Mouse (Mus musculus): ENCODE measurements around the gene Phgdh. TPM values are rescaled to one million over a fixed set of nuclear protein-coding genes. Genes with fewer than 3 reads are reported as not detected.

The Phgdh gene
- polyA plus RNA-seq, 1 experiment from 2014 or later: 190 TPM

DNA sequence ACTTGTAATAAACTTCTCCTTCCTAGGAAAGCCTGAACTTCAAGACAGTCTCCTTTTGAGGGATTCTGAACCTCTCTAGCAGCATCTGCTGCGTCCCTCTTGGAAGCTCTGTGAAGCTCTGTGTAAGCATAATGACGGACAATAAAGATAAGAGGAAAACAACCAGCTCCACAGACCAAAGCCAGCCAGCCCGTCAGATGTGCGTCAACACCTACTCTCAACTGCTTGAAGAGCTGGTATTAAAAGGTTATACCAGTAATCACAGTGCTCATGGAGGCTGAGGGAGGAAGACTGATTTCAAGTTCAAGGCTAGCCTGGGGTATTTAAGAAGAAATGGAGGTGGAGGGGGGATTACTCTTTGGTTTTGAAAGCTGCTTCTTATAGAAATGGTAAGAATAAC lies 60.1 kb downstream of the Phgdh start:
- Histone ChIP-seq H3K27me3 (replicated peaks; ENCODE audit: control insufficient read depth, insufficient read depth, low read length) (no peaks in the 10 kb centered on the region), H3K36me3 (ENCODE audit: control insufficient read depth, insufficient read depth, low read length) (no peaks in the 10 kb centered on the region), H3K9me3 (ENCODE audit: control insufficient read depth, low read length) (no peaks in the 10 kb centered on the region), H3K4me2 (ENCODE audit: low read depth, low read length) (no peak overlapping the region), H3K27ac (replicated peaks; ENCODE audit: low read depth, low read length) (no peak overlapping the region), H3K9ac (ENCODE audit: low read depth, low read length) (no peak overlapping the region), H3K4me1 (ENCODE audit: control insufficient read depth, insufficient read depth, low read length) (peaks cover 6% of the 10 kb centered on the region; the same call in 1 of the 2 replicates), H3K4me3 (ENCODE audit: low read depth, low read length) (no peak overlapping the region)
- DNase-seq (ENCODE audit: low spot score): no peak
- WGBS: 74% methylated on average over 4 of the region's 4 CpGs
- ATAC-seq (ENCODE audit: low read depth): no peak

DNA sequence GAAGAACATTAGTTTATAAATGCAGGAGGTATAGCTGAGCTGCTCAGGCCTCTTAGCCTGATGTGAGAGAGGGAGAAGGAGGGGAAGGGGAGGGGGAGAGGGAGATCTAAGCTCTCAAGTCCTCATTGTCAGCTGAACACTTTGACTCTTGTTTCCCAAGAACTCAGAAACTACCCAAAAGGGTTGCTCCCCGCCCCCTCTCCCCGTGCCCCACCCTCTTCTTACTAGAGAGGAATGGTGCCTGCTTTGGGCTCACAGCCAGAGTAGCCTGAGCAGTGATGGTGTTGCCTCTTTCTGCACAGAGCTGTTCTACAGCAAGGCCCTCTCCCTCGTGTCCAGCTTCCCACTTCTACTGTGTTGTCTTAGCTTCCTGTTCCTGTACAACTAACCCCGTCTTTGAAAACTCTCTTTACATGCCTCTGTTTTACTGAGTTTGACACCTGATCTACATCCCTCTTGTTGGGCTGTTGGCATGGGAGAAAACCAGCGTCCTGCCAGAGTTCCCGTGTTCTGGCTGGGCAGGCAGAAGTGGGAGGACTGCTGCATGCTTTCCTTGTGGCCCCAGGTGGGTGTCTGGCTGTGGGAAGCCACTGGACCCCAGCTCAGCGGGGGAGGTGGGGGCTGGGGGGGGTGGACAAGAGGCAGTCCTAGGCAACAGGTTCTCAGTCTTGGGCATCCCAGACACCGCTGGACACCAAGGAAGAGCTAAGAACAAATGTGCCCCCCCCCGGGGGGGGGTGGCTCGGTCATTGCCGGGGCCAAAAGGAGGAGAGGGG lies 66.0 kb downstream of the Phgdh start:
- no peak overlapping the region for H3K9ac ChIP-seq (ENCODE audit: low read depth, low read length)
- 0 out of 2 replicates have a peak overlapping the region, but pooled peaks have one; percentile 45 for H3K27ac ChIP-seq (replicated peaks; ENCODE audit: low read depth, low read length)
- DNase-seq (ENCODE audit: low spot score) (peak; percentile 48), ATAC-seq (ENCODE audit: low read depth) (peak; percentile 76)
- no peaks in the 10 kb centered on the region for H3K27me3 ChIP-seq (replicated peaks; ENCODE audit: control insufficient read depth, insufficient read depth, low read length)
- no peaks in the 10 kb centered on the region for H3K36me3 ChIP-seq (ENCODE audit: control insufficient read depth, insufficient read depth, low read length)
- H3K9me3 ChIP-seq (ENCODE audit: control insufficient read depth, low read length): no peaks in the 10 kb centered on the region
- H3K4me2 ChIP-seq (ENCODE audit: low read depth, low read length): no peak overlapping the region
- H3K4me1 ChIP-seq (ENCODE audit: control insufficient read depth, insufficient read depth, low read length): no peaks in the 10 kb centered on the region; the same call in 1 of the 2 replicates
- H3K4me3 ChIP-seq (ENCODE audit: low read depth, low read length): no peak overlapping the region
- WGBS: 54% methylated on average over 11 of the region's 11 CpGs

DNA sequence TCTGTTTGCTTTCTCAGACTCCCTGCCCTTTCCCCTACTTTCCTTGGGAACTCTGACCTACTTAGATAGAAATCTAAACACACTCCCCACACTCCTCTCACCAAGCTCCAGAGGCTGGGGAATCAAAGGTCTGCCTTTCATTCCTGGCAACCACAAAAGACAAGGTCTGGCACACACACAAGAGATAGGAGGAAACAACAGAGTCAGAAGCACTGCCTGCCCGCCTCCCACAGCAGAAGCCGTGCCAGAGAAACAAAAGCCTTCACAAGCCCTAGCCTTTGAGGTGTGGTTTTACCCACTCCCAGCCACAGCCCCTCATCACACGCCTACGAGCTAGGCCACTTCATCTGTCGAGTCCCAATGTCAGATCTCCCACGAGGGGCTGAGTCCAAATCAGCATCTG lies 72.5 kb downstream of the Phgdh start:
- Histone ChIP-seq H3K4me2 (ENCODE audit: low read depth, low read length) (peak overlapping the region; percentile 10; the same call in 1 of the 2 replicates), H3K27ac (replicated peaks; ENCODE audit: low read depth, low read length) (peak overlapping the region; percentile 30), H3K36me3 (ENCODE audit: control insufficient read depth, insufficient read depth, low read length) (no peaks in the 10 kb centered on the region), H3K4me1 (ENCODE audit: control insufficient read depth, insufficient read depth, low read length) (peaks cover 12% of the 10 kb centered on the region; the same call in 1 of the 2 replicates), H3K4me3 (ENCODE audit: low read depth, low read length) (no peak overlapping the region), H3K9me3 (ENCODE audit: control insufficient read depth, low read length) (no peaks in the 10 kb centered on the region), H3K9ac (ENCODE audit: low read depth, low read length) (no peak overlapping the region), H3K27me3 (replicated peaks; ENCODE audit: control insufficient read depth, insufficient read depth, low read length) (no peaks in the 10 kb centered on the region)
- DNase-seq (ENCODE audit: low spot score): peak; percentile 76
- ATAC-seq (ENCODE audit: low read depth): peak; percentile 79
- 19% methylated on average over 6 of the region's 6 CpGs for whole genome bisulfite sequencing

Other genes with a start within 250 kb of the Phgdh start
- gene Adam30, start 179.4 kb downstream of the Phgdh start, polyA plus RNA-seq (2014; fragmentation: Nextera tagmentation; extraction: Ambion mirVana): not detected in 2 replicates
- gene Reg4, start 117.8 kb downstream of the Phgdh start, polyA plus RNA-seq (2014; fragmentation: Nextera tagmentation; extraction: Ambion mirVana): not detected in 2 replicates
- gene Hmgcs2, start 59.6 kb downstream of the Phgdh start, polyA plus RNA-seq (2014; fragmentation: Nextera tagmentation; extraction: Ambion mirVana): 7.2 and 8.2 TPM in 2 replicates
- gene Zfp697, start 42.5 kb upstream of the Phgdh start, polyA plus RNA-seq (2014; fragmentation: Nextera tagmentation; extraction: Ambion mirVana): 4.8 and 6.2 TPM in 2 replicates
- not detected in 2 replicates for gene Gm4450, start 117.1 kb upstream of the Phgdh start, polyA plus RNA-seq (2014; fragmentation: Nextera tagmentation; extraction: Ambion mirVana)
- gene Hsd3b4, start 170.5 kb upstream of the Phgdh start, polyA plus RNA-seq (2014; fragmentation: Nextera tagmentation; extraction: Ambion mirVana): not detected in 2 replicates
- gene Gm10681, start 248.8 kb upstream of the Phgdh start, polyA plus RNA-seq (2014; fragmentation: Nextera tagmentation; extraction: Ambion mirVana): not detected in 2 replicates

Data from embryonic facial prominence, embryonic 14.5 days (tissue).